Mouse (Mus musculus) small intestine, adult 2 months (tissue): ENCODE measurements around the gene Rassf3. TPM values are rescaled to one million over a fixed set of nuclear protein-coding genes. Genes with fewer than 3 reads are reported as not detected.

Experiments
- H3K27ac ChIP-seq: fragments of 200-500 bp; 2 replicates; pipeline ENCODE4 v1.5.1; 2012; ENCODE audit warnings: low read depth, low read length, control low read depth, inconsistent platforms; ENCODE audit not compliant: insufficient read depth
- H3K27me3 ChIP-seq: fragments of 200-500 bp; 2 replicates; pipeline ENCODE4 v1.6.1; 2012; ENCODE audit warnings: mild to moderate bottlenecking, moderate library complexity, low read length, inconsistent platforms; ENCODE audit not compliant: control insufficient read depth, insufficient read depth
- H3K36me3 ChIP-seq: fragments of 200-500 bp; 2 replicates; pipeline ENCODE4 v1.6.1; 2012; ENCODE audit warnings: mild to moderate bottlenecking, low read length, control low read depth, inconsistent platforms; ENCODE audit not compliant: control insufficient read depth, insufficient read depth
- H3K4me1 ChIP-seq: fragments of 200-500 bp; 2 replicates; pipeline ENCODE4 v1.6.1; 2012; ENCODE audit warnings: low read length, inconsistent platforms, mixed read lengths; ENCODE audit not compliant: control insufficient read depth, insufficient read depth, insufficient read length
- H3K4me3 ChIP-seq: fragments of 200-500 bp; 2 replicates; pipeline ENCODE4 v1.5.1; 2012; ENCODE audit warnings: low read depth, mild to moderate bottlenecking, control low read depth, inconsistent platforms, low read length, moderate library complexity
- CTCF ChIP-seq: fragments of 200-500 bp; IDR thresholded peaks from 2 replicates; pipeline ENCODE4 v1.5.1; 2012; ENCODE audit warnings: low read depth, mild to moderate bottlenecking, control low read depth, inconsistent platforms, low read length, moderate library complexity, mixed read lengths; ENCODE audit not compliant: insufficient replicate concordance, insufficient read length; ENCODE audit errors: extremely low read depth
- POLR2A ChIP-seq: fragments of 200-500 bp; IDR thresholded peaks from 2 replicates; pipeline ENCODE4 v1.6.1; 2012; ENCODE audit warnings: low read depth, mild to moderate bottlenecking, control low read depth, inconsistent platforms, low read length, moderate library complexity
- WGBS: fragments of 180-500 bp; shearing (Covaris S2); methylation state at CpG from one replicate; pipeline ENCODE4 v1.1.7; 2018; 5-methylcytosine and 5-hydroxymethylcytosine counted together
- polyA plus RNA-seq: library from polyadenylated mRNA; depleted of rRNA; stranded (reverse); fragments of >200 nt; gene quantifications from 2 replicates; pipeline ENCODE4 v1.2.3, GENCODE M21; 2012; rRNA removed

Gene Rassf3
- polyA plus RNA-seq, 1 experiment = 25.8 TPM

DNA sequence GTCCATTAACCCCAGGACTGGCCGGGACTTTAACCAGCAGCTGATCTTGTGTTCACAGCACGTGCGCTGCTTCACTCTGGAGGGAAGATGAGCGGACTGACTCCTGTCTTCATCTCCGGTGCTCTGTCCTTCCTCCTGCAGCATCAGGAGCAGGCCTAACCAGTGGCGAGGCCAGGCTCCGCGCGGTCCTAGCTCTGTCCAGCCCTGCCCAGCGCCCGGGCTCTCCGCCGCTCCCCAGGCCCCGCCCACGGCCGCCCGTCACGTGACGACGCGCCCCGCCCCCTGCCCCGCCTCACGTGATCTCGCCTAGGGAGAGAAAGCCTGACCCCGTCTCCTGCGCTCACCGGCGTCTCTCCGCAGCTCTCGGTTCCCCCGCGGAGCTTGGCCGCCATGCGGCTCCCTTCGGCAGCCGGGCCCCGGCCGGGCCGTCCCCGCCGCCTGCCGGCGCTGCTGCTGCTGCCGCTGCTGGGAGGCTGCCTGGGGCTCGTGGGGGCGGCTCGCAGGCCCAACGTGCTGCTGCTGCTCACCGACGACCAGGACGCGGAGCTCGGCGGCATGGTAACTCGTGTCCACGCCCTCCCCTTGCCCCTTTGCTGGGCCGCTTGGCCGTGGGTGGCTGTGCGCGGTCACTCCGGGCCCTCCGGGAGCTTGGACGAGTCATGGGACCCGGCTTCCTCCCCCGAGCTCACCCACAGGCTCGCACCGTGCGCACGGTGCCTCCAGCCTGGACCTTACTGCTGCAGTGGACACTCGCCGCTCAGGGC is 111.2 kb downstream of the Rassf3 start, which contains the start of gene Gns:
Gns (plus strand) TSS at position 290 of the 764 bp plus-strand sequence.
- H3K27ac ChIP-seq = peak within 1 kb of the TSS; percentile 75
- TF ChIP-seq CTCF = no peak
- TF ChIP-seq POLR2A = peak; percentile 56; the same call in 1 of the 2 replicates
- peaks cover 2% of the 10 kb centered on the region; the same call in 1 of the 2 replicates for H3K36me3 ChIP-seq
- H3K27me3 ChIP-seq = no peaks in the 10 kb centered on the region
- H3K4me1 ChIP-seq = peaks cover 6% of the 10 kb centered on the region
- peak within 1 kb of the TSS; percentile 87 for H3K4me3 ChIP-seq
- under 1% methylated on average over 72 of the region's 72 CpGs for WGBS

DNA sequence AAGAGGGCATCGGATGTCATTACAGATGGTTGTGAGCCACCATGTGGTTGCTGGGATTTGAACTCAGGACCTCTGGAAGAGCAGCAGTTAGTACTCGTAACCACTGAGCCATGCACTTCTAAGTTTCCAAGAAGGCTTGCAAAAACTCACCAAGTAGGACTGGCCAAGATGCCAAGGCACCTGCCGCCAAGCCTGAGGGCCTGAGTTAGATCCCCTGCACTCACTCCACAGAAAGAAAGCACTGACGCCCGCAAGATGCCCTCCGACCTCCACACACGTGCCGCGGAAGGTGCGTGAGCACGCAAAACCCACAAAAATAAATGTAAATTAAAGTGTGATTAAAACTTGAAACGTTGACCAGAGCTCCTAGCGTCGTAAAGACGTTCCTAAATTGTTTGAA is 111.8 kb downstream of the Rassf3 start:
- Histone ChIP-seq H3K4me3 (peak overlapping the region; percentile 87), H3K36me3 (no peaks in the 10 kb centered on the region; the same call in 1 of the 2 replicates), H3K4me1 (peaks cover 6% of the 10 kb centered on the region), H3K27ac (peak overlapping the region; percentile 21; the same call in 1 of the 2 replicates), H3K27me3 (no peaks in the 10 kb centered on the region)
- 13% methylated on average over 15 of the region's 15 CpGs for WGBS
- TF ChIP-seq CTCF (no peak), POLR2A (no peak)

DNA sequence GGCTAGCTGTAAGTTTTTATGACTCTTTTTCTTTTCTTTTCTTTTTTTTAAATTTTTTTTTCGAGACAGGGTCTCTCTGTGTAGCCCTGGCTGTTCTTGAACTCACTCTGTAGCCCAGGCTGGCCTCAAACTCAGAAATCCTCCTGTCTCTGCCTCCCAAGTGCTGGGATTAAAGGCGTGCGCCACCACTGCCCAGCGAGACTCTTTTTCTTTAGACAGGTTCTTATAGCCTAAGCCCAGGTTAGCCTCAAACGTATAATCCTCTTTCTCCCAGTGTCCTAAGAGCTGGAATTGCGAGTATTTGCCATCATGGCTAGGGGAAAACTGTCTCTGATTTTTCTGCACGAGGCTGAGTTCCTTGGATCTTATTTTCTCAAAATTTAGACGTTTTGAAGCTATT is 112.9 kb downstream of the Rassf3 start:
- WGBS = 85% methylated on average over 8 of the region's 8 CpGs
- Histone ChIP-seq H3K36me3 (no peaks in the 10 kb centered on the region; the same call in 1 of the 2 replicates), H3K4me1 (peaks cover 6% of the 10 kb centered on the region), H3K27me3 (no peaks in the 10 kb centered on the region), H3K27ac (no peak overlapping the region), H3K4me3 (no peak overlapping the region)
- TF ChIP-seq CTCF = no peak
- TF ChIP-seq POLR2A = no peak

DNA sequence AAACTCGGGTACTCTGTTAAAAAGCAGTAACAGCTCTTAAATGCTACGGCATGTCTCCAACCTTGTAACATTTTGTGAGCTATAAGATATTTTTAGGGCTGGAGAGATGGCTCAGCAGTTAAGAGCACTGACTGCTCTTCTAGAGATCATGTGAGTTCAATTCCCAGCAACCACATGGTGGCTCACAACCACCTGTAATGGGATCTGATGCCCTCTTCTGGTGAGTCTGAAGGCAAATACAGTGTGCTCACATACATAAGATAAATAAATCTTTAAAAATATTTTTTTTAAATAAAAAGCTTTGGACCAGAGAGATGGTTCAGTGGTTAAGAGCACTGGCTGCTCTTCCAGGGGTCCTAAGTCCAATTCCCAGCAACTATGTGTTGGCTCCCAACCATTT is 115.8 kb downstream of the Rassf3 start:
- Histone ChIP-seq H3K36me3 (no peaks in the 10 kb centered on the region), H3K4me1 (peaks cover 4% of the 10 kb centered on the region), H3K4me3 (no peak overlapping the region), H3K27me3 (no peaks in the 10 kb centered on the region), H3K27ac (no peak overlapping the region)
- TF ChIP-seq CTCF (no peak), POLR2A (no peak)
- 95% methylated on average over 2 of the region's 2 CpGs for WGBS

Other genes with a start within 250 kb of the Rassf3 start
- gene Tbc1d30, start 125.1 kb downstream of the Rassf3 start, polyA plus RNA-seq = 4.3 and 5.5 TPM in 2 replicates
- gene Gns, start 111.3 kb downstream of the Rassf3 start, polyA plus RNA-seq = 89.5 and 149 TPM in 2 replicates
- gene Tbk1, start 110.4 kb upstream of the Rassf3 start, polyA plus RNA-seq = 4.1 and 10.2 TPM in 2 replicates
- gene Xpot, start 150.0 kb upstream of the Rassf3 start, polyA plus RNA-seq = 34.9 and 35.3 TPM in 2 replicates
- 0.23 and 0.62 TPM in 2 replicates for gene D930020B18Rik, start 165.2 kb upstream of the Rassf3 start, polyA plus RNA-seq